Mouse (Mus musculus) neural tube, embryonic 11.5 days (tissue): Measurements from ENCODE around the gene Casp8ap2. TPM values are rescaled to one million over a fixed set of nuclear protein-coding genes. Genes with fewer than 3 reads are reported as not detected.

ENCODE experiments used
- ATAC-seq: fragments of 200-750 bp; cut with Nextera tagmentation; 2 replicates; pipeline ENCODE4 v1.8.0; 2017; ENCODE audit warnings: moderate number of reproducible peaks, mild to moderate bottlenecking, moderate TSS enrichment, moderate library complexity; ENCODE audit not compliant: insufficient read depth, low FRiP score, low TSS enrichment
- DNase-seq: peaks from one replicate; pipeline ENCODE4 v3.0.0-alpha.2; 2015; ENCODE audit warnings: low spot score
- H3K27ac ChIP-seq: fragments of 300-500 bp; sonication (generic); 2 replicates; pipeline ENCODE4 v1.5.1; 2014; ENCODE audit warnings: low read depth, mild to moderate bottlenecking, low read length
- H3K27me3 ChIP-seq: fragments of 300-500 bp; sonication (generic); 2 replicates; pipeline ENCODE4 v1.6.1; 2014; ENCODE audit warnings: mild to moderate bottlenecking, low read length, mixed read lengths; ENCODE audit not compliant: control insufficient read depth, insufficient read depth
- H3K36me3 ChIP-seq: fragments of 300-500 bp; sonication (generic); 2 replicates; pipeline ENCODE4 v1.6.1; 2014; ENCODE audit warnings: mild to moderate bottlenecking, low read length, moderate library complexity, mixed read lengths; ENCODE audit not compliant: control insufficient read depth, insufficient read depth
- H3K4me1 ChIP-seq: fragments of 300-500 bp; sonication (generic); 2 replicates; pipeline ENCODE4 v1.6.1; 2014; ENCODE audit warnings: low read length, mixed read lengths; ENCODE audit not compliant: control insufficient read depth, insufficient read depth
- H3K4me2 ChIP-seq: fragments of 300-500 bp; sonication (generic); 2 replicates; pipeline ENCODE4 v1.6.1; 2014; ENCODE audit warnings: low read depth, mild to moderate bottlenecking, moderate library complexity
- H3K4me3 ChIP-seq: fragments of 300-500 bp; sonication (generic); 2 replicates; pipeline ENCODE4 v1.5.1; 2014; ENCODE audit warnings: low read depth, low read length
- H3K9ac ChIP-seq: fragments of 300-500 bp; sonication (generic); 2 replicates; pipeline ENCODE4 v1.6.1; 2014; ENCODE audit warnings: mild to moderate bottlenecking, low read length
- H3K9me3 ChIP-seq: fragments of 300-500 bp; sonication (generic); 2 replicates; pipeline ENCODE4 v1.6.1; 2016; ENCODE audit warnings: low read length; ENCODE audit not compliant: control insufficient read depth
- WGBS: fragments of 180-500 bp; shearing (Covaris S2); extraction: QIAGEN DNeasy Blood & Tissue Kit; methylation state at CpG from one replicate; pipeline ENCODE4 v1.1.7; 2014; 5-methylcytosine and 5-hydroxymethylcytosine counted together
- polyA plus RNA-seq: library from polyadenylated mRNA; unstranded; fragments of >200 nt; fragmentation: Nextera tagmentation; extraction: Ambion mirVana; gene quantifications from 2 replicates; pipeline ENCODE4 v1.2.1, GENCODE M21; 2014

Gene Casp8ap2
- polyA plus RNA-seq, 1 experiment from 2014 or later, result 62.7 TPM

GRCm38 (mm10) chr4:32651669-32652068 lies 36.4 kb downstream of the Casp8ap2 start:
- Histone ChIP-seq H3K4me2 (no peak overlapping the region), H3K27ac (no peak overlapping the region), H3K9me3 (no peaks in the 10 kb centered on the region), H3K4me3 (no peak overlapping the region), H3K36me3 (no peaks in the 10 kb centered on the region; the same call in 1 of the 2 replicates), H3K4me1 (0 out of 2 replicates have a peak, but pooled peaks cover 2% of the 10 kb centered on the region), H3K27me3 (no peaks in the 10 kb centered on the region), H3K9ac (no peak overlapping the region)
- WGBS, result 91% methylated on average over 5 of the region's 5 CpGs
- DNase-seq (no peak), ATAC-seq (no peak)

- Histone ChIP-seq H3K27me3 (no peaks in the 10 kb centered on the region), H3K4me1 (peaks cover 9% of the 10 kb centered on the region; the same call in 1 of the 2 replicates), H3K27ac (peak overlapping the region; percentile 76), H3K4me2 (peak overlapping the region; percentile 64), H3K36me3 (no peaks in the 10 kb centered on the region; the same call in 1 of the 2 replicates), H3K9me3 (no peaks in the 10 kb centered on the region), H3K4me3 (peak overlapping the region; percentile 84), H3K9ac (peak overlapping the region; percentile 57)
- ATAC-seq (peak; percentile 49), DNase-seq (no peak)
- WGBS, result 55% methylated on average over 11 of the region's 11 CpGs
Measured at GRCm38 (mm10) chr4:32656146-32656904, 41.1 kb downstream of the Casp8ap2 start.

GRCm38 (mm10) chr4:32656918-32657662 lies 41.8 kb downstream of the Casp8ap2 start, which contains the start of gene Mdn1:
Gene Mdn1, plus strand, starts transcription at chr4:32657119.
- Histone ChIP-seq H3K27me3 (no peaks in the 10 kb centered on the region), H3K4me2 (peak within 1 kb of the TSS; percentile 64), H3K9ac (peak within 1 kb of the TSS; percentile 69), H3K4me3 (peak within 1 kb of the TSS; percentile 84), H3K27ac (peak within 1 kb of the TSS; percentile 76), H3K36me3 (no peaks in the 10 kb centered on the region; the same call in 1 of the 2 replicates), H3K4me1 (peaks cover 9% of the 10 kb centered on the region; the same call in 1 of the 2 replicates), H3K9me3 (no peaks in the 10 kb centered on the region)
- ATAC-seq, result peak; percentile 91
- WGBS, result under 1% methylated on average over 68 of the region's 68 CpGs
- peak; percentile 96 for DNase-seq

GRCm38 (mm10) chr4:32665843-32666242 lies 50.6 kb downstream of the Casp8ap2 start:
- no peaks in the 10 kb centered on the region for H3K4me1 ChIP-seq
- H3K4me2 ChIP-seq, result no peak overlapping the region
- ATAC-seq (no peak), DNase-seq (no peak)
- peaks cover 5% of the 10 kb centered on the region for H3K36me3 ChIP-seq
- no peaks in the 10 kb centered on the region for H3K9me3 ChIP-seq
- H3K27me3 ChIP-seq, result no peaks in the 10 kb centered on the region
- 94% methylated on average over 4 of the region's 4 CpGs for WGBS
- no peak overlapping the region for H3K4me3 ChIP-seq
- H3K9ac ChIP-seq, result no peak overlapping the region
- H3K27ac ChIP-seq, result no peak overlapping the region

GRCm38 (mm10) chr4:32668291-32668690 lies 53.0 kb downstream of the Casp8ap2 start:
- Histone ChIP-seq H3K4me2 (no peak overlapping the region), H3K4me1 (no peaks in the 10 kb centered on the region), H3K4me3 (no peak overlapping the region), H3K27ac (no peak overlapping the region), H3K36me3 (peaks cover 9% of the 10 kb centered on the region), H3K9ac (no peak overlapping the region), H3K27me3 (no peaks in the 10 kb centered on the region), H3K9me3 (no peaks in the 10 kb centered on the region)
- ATAC-seq (no peak), DNase-seq (peak; percentile 15)
- 91% methylated on average over 1 of the region's 1 CpGs for WGBS

GRCm38 (mm10) chr4:32669825-32670224 lies 54.6 kb downstream of the Casp8ap2 start:
- WGBS, result 86% methylated on average over 2 of the region's 2 CpGs
- Histone ChIP-seq H3K9ac (no peak overlapping the region), H3K4me3 (no peak overlapping the region), H3K27me3 (no peaks in the 10 kb centered on the region), H3K36me3 (peaks cover 6% of the 10 kb centered on the region), H3K4me1 (no peaks in the 10 kb centered on the region), H3K27ac (no peak overlapping the region), H3K9me3 (no peaks in the 10 kb centered on the region), H3K4me2 (no peak overlapping the region)
- DNase-seq (no peak), ATAC-seq (no peak)

GRCm38 (mm10) chr4:32674025-32674424 lies 58.8 kb downstream of the Casp8ap2 start:
- Histone ChIP-seq H3K4me1 (no peaks in the 10 kb centered on the region), H3K9ac (no peak overlapping the region), H3K27me3 (no peaks in the 10 kb centered on the region), H3K9me3 (no peaks in the 10 kb centered on the region), H3K36me3 (peaks cover 12% of the 10 kb centered on the region), H3K4me2 (no peak overlapping the region), H3K27ac (no peak overlapping the region), H3K4me3 (no peak overlapping the region)
- no peak for ATAC-seq
- no peak for DNase-seq
- WGBS, result 95% methylated on average over 2 of the region's 2 CpGs

GRCm38 (mm10) chr4:32677471-32677870 lies 62.2 kb downstream of the Casp8ap2 start:
- H3K36me3 ChIP-seq, result peaks cover 11% of the 10 kb centered on the region
- WGBS, result 93% methylated on average over 3 of the region's 3 CpGs
- no peaks in the 10 kb centered on the region for H3K27me3 ChIP-seq
- no peak overlapping the region for H3K4me2 ChIP-seq
- no peaks in the 10 kb centered on the region for H3K4me1 ChIP-seq
- DNase-seq (no peak), ATAC-seq (no peak)
- H3K9ac ChIP-seq, result no peak overlapping the region
- H3K27ac ChIP-seq, result no peak overlapping the region
- no peak overlapping the region for H3K4me3 ChIP-seq
- no peaks in the 10 kb centered on the region for H3K9me3 ChIP-seq
